Mouse (Mus musculus): ENCODE results near the gene Gm20481. TPM values are rescaled to one million over a fixed set of nuclear protein-coding genes. Genes with fewer than 3 reads are reported as not detected.

The Gm20481 gene
- polyA plus RNA-seq, 1 experiment, result not detected

- H3K4me1 ChIP-seq (ENCODE audit: control insufficient read depth, insufficient read depth, low read length), result peaks cover 5% of the 10 kb centered on the region
- TF ChIP-seq CTCF (IDR thresholded peaks at IDR 0.05; ENCODE audit: control insufficient read depth, insufficient read depth, insufficient replicate concordance, low read depth, low read length) (no peak), POLR2A (IDR thresholded peaks at IDR 0.05; ENCODE audit: control insufficient read depth, low read depth, low read length) (no peak)
- H3K27me3 ChIP-seq (ENCODE audit: control insufficient read depth, insufficient read depth, low read length), result no peaks in the 10 kb centered on the region
- H3K36me3 ChIP-seq (ENCODE audit: control insufficient read depth, insufficient read depth, low read length), result no peaks in the 10 kb centered on the region
- H3K27ac ChIP-seq (ENCODE audit: control insufficient read depth, insufficient read depth, low read depth, low read length), result no peak overlapping the region
- no peak overlapping the region for H3K4me3 ChIP-seq (ENCODE audit: control insufficient read depth, low read depth, low read length)
These were observed 50.2 kb downstream of the Gm20481 start for GRCm38 (mm10) chr17:35019894-35020293.

- no peak for TF ChIP-seq POLR2A (IDR thresholded peaks at IDR 0.05; ENCODE audit: control insufficient read depth, low read depth, low read length)
- no peak for TF ChIP-seq CTCF (IDR thresholded peaks at IDR 0.05; ENCODE audit: control insufficient read depth, insufficient read depth, insufficient replicate concordance, low read depth, low read length)
- Histone ChIP-seq H3K36me3 (ENCODE audit: control insufficient read depth, insufficient read depth, low read length) (no peaks in the 10 kb centered on the region), H3K27me3 (ENCODE audit: control insufficient read depth, insufficient read depth, low read length) (no peaks in the 10 kb centered on the region), H3K4me3 (ENCODE audit: control insufficient read depth, low read depth, low read length) (peak overlapping the region; percentile 37), H3K27ac (ENCODE audit: control insufficient read depth, insufficient read depth, low read depth, low read length) (no peak overlapping the region), H3K4me1 (ENCODE audit: control insufficient read depth, insufficient read depth, low read length) (peaks cover 5% of the 10 kb centered on the region)
These were observed 50.8 kb downstream of the Gm20481 start for GRCm38 (mm10) chr17:35020551-35020950.

DNA sequence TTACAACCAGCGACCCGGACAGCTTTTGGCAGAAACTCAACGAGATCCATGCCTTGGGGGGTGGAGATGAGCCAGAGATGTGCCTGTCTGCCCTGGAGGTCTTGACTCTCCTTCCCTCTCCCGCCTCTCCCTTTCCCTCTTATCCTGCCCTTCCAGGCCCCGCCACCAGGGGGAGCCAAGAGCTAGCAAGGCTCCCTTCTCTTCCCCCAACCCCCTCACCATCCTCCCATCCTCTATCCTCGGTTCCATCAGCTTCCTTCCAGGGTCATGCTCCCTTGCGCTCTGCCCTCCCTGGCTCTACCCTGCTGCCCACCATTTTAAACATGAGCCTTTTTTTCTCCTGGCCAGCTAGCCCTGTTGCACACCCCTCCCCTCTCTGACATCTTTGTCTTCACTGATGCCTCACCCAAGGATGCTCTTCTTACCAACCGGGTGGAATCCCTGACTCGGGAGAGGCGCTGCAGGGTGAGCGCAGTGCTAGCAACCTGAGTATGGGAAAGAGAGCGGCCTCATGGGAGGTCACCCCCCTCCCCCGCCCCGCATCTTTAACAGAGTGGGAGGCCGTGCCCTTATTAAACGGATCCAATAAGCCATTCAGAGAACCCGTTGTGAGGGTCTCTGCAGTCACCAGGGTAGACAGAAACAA, 51.6 kb downstream of the Gm20481 start:
- peaks cover 5% of the 10 kb centered on the region for H3K4me1 ChIP-seq (ENCODE audit: control insufficient read depth, insufficient read depth, low read length)
- 0 out of 2 replicates have a peak overlapping the region, but pooled peaks have one; percentile 21 for H3K27ac ChIP-seq (ENCODE audit: control insufficient read depth, insufficient read depth, low read depth, low read length)
- H3K4me3 ChIP-seq (ENCODE audit: control insufficient read depth, low read depth, low read length), result no peak overlapping the region; the same call in 1 of the 2 replicates
- H3K36me3 ChIP-seq (ENCODE audit: control insufficient read depth, insufficient read depth, low read length), result no peaks in the 10 kb centered on the region
- no peaks in the 10 kb centered on the region for H3K27me3 ChIP-seq (ENCODE audit: control insufficient read depth, insufficient read depth, low read length)
- TF ChIP-seq CTCF (IDR thresholded peaks at IDR 0.05; ENCODE audit: control insufficient read depth, insufficient read depth, insufficient replicate concordance, low read depth, low read length) (peak; percentile 96), POLR2A (IDR thresholded peaks at IDR 0.05; ENCODE audit: control insufficient read depth, low read depth, low read length) (no peak)

Other genes starting within 250 kb of the Gm20481 start
- gene C4b, start 226.0 kb upstream of the Gm20481 start, polyA plus RNA-seq (2012; rRNA removed), result 15.0 and 17.6 TPM in 2 replicates
- 1.1 and 1.4 TPM in 2 replicates for gene Cyp21a1, start 165.4 kb upstream of the Gm20481 start, polyA plus RNA-seq (2012; rRNA removed)
- 41.3 and 46.3 TPM in 2 replicates for gene Stk19, start 133.0 kb upstream of the Gm20481 start, polyA plus RNA-seq (2012; rRNA removed)
- gene Dxo, start 132.9 kb upstream of the Gm20481 start, polyA plus RNA-seq (2012; rRNA removed), result 51.3 and 61.0 TPM in 2 replicates
- gene Skiv2l, start 119.7 kb upstream of the Gm20481 start, polyA plus RNA-seq (2012; rRNA removed), result 137 and 142 TPM in 2 replicates
- gene Nelfe, start 119.5 kb upstream of the Gm20481 start, polyA plus RNA-seq (2012; rRNA removed), result 173 and 180 TPM in 2 replicates
- 1.1 and 1.2 TPM in 2 replicates for gene Cfb, start 107.4 kb upstream of the Gm20481 start, polyA plus RNA-seq (2012; rRNA removed)
- gene Zbtb12, start 90.4 kb upstream of the Gm20481 start, polyA plus RNA-seq (2012; rRNA removed), result 4.0 and 4.7 TPM in 2 replicates
- not detected in 2 replicates for gene Gm20547, start 87.9 kb upstream of the Gm20481 start, polyA plus RNA-seq (2012; rRNA removed)
- gene C2, start 71.6 kb upstream of the Gm20481 start, polyA plus RNA-seq (2012; rRNA removed), result 14.8 and 15.3 TPM in 2 replicates
- gene Ehmt2, start 71.4 kb upstream of the Gm20481 start, polyA plus RNA-seq (2012; rRNA removed), result 344 and 384 TPM in 2 replicates
- 0.52 and 2.2 TPM in 2 replicates for gene Slc44a4, start 55.4 kb upstream of the Gm20481 start, polyA plus RNA-seq (2012; rRNA removed)
- gene Neu1, start 38.7 kb upstream of the Gm20481 start, polyA plus RNA-seq (2012; rRNA removed), result 4.1 and 7.9 TPM in 2 replicates
- 2.6 and 5.2 TPM in 2 replicates for gene Hspa1b, start 10.7 kb upstream of the Gm20481 start, polyA plus RNA-seq (2012; rRNA removed)
- gene Hspa1a, start 2.2 kb downstream of the Gm20481 start, polyA plus RNA-seq (2012; rRNA removed), result 4.4 and 5.5 TPM in 2 replicates
- 718 and 731 TPM in 2 replicates for gene Hspa1l, start 2.8 kb downstream of the Gm20481 start, polyA plus RNA-seq (2012; rRNA removed)
- gene Lsm2, start 11.9 kb downstream of the Gm20481 start, polyA plus RNA-seq (2012; rRNA removed), result 480 and 579 TPM in 2 replicates
- 261 and 309 TPM in 2 replicates for gene Vars, start 31.1 kb downstream of the Gm20481 start, polyA plus RNA-seq (2012; rRNA removed)
- gene Vwa7, start 46.7 kb downstream of the Gm20481 start, polyA plus RNA-seq (2012; rRNA removed), result 0.65 and 0.84 TPM in 2 replicates
- gene Sapcd1, start 58.1 kb downstream of the Gm20481 start, polyA plus RNA-seq (2012; rRNA removed), result 3.5 and 3.8 TPM in 2 replicates
- 19.3 and 20.4 TPM in 2 replicates for gene Msh5, start 76.8 kb downstream of the Gm20481 start, polyA plus RNA-seq (2012; rRNA removed)
- 24.1 and 24.8 TPM in 2 replicates for gene Clic1, start 80.1 kb downstream of the Gm20481 start, polyA plus RNA-seq (2012; rRNA removed)
- 11.1 and 14.4 TPM in 2 replicates for gene Ddah2, start 89.1 kb downstream of the Gm20481 start, polyA plus RNA-seq (2012; rRNA removed)
- gene Ly6g6c, start 95.5 kb downstream of the Gm20481 start, polyA plus RNA-seq (2012; rRNA removed), result 117 and 146 TPM in 2 replicates
- 3.4 and 3.7 TPM in 2 replicates for gene Mpig6b, start 96.3 kb downstream of the Gm20481 start, polyA plus RNA-seq (2012; rRNA removed)
- gene Ly6g6e, start 107.0 kb downstream of the Gm20481 start, polyA plus RNA-seq (2012; rRNA removed), result 0.78 and 0.95 TPM in 2 replicates
- 0.85 and 0.99 TPM in 2 replicates for gene Ly6g6d, start 108.2 kb downstream of the Gm20481 start, polyA plus RNA-seq (2012; rRNA removed)
- 1.1 and 1.2 TPM in 2 replicates for gene Ly6g6f, start 115.7 kb downstream of the Gm20481 start, polyA plus RNA-seq (2012; rRNA removed)
- 121 and 141 TPM in 2 replicates for gene Abhd16a, start 119.4 kb downstream of the Gm20481 start, polyA plus RNA-seq (2012; rRNA removed)
- 0.54 TPM in 1 of 2 replicates, not detected in the other for gene Ly6g5c, start 138.4 kb downstream of the Gm20481 start, polyA plus RNA-seq (2012; rRNA removed)
- 2.9 and 3.1 TPM in 2 replicates for gene Ly6g5b, start 145.5 kb downstream of the Gm20481 start, polyA plus RNA-seq (2012; rRNA removed)
- 70.0 and 73.6 TPM in 2 replicates for gene Gpank1, start 151.5 kb downstream of the Gm20481 start, polyA plus RNA-seq (2012; rRNA removed)
- 3,095 and 3,228 TPM in 2 replicates for gene Csnk2b, start 152.1 kb downstream of the Gm20481 start, polyA plus RNA-seq (2012; rRNA removed)
- 0.91 and 2.5 TPM in 2 replicates for gene D17H6S53E, start 156.5 kb downstream of the Gm20481 start, polyA plus RNA-seq (2012; rRNA removed)
- 0.41 and 0.48 TPM in 2 replicates for gene Apom, start 162.1 kb downstream of the Gm20481 start, polyA plus RNA-seq (2012; rRNA removed)
- 709 and 791 TPM in 2 replicates for gene Bag6, start 165.3 kb downstream of the Gm20481 start, polyA plus RNA-seq (2012; rRNA removed)
- gene Prrc2a, start 195.0 kb downstream of the Gm20481 start, polyA plus RNA-seq (2012; rRNA removed), result 515 and 563 TPM in 2 replicates
- 435 and 444 TPM in 2 replicates for gene Aif1, start 206.2 kb downstream of the Gm20481 start, polyA plus RNA-seq (2012; rRNA removed)
- 0.65 and 1.3 TPM in 2 replicates for gene Lst1, start 218.5 kb downstream of the Gm20481 start, polyA plus RNA-seq (2012; rRNA removed)
- gene Ltb, start 224.5 kb downstream of the Gm20481 start, polyA plus RNA-seq (2012; rRNA removed), result 0.86 and 0.87 TPM in 2 replicates
- 0.07 TPM in 1 of 2 replicates, not detected in the other for gene Tnf, start 232.1 kb downstream of the Gm20481 start, polyA plus RNA-seq (2012; rRNA removed)
- 0.07 TPM in 1 of 2 replicates, not detected in the other for gene Lta, start 235.4 kb downstream of the Gm20481 start, polyA plus RNA-seq (2012; rRNA removed)

Data from testis, adult 2 months (tissue).